In genomic region chr7:28377190-28378065, GRCm38 (mm10) we compare ENCODE assay signal across 8 mouse cellular contexts. TPM values are rescaled to one million over a fixed set of nuclear protein-coding genes. Genes with fewer than 3 reads are reported as not detected.
A peak's percentile ranks its signal among the peaks of the same experiment; 100 is the strongest.
DNase-seq lines count a peak whose midpoint lies in the region.

No protein-coding gene starts in this region.

- peak; percentile 22 for DNase-seq in thymus, postnatal 25 days
- no peak for DNase-seq in thymus, postnatal 10 days (ENCODE audit: low spot score in 2 of 2)
- peak; percentile 49 for DNase-seq in gastrocnemius, postnatal 25 days
- peak; percentile 65 for DNase-seq in kidney, adult 9 months
- DNase-seq in lung, postnatal 10 days: peak; percentile 54
- DNase-seq in thymus, postnatal 4 days: peak; percentile 60
- DNase-seq in left cerebral cortex, adult 8-10 months (ENCODE audit: low spot score in 2 of 2): no peak
- no peak for DNase-seq in layer of hippocampus, adult 11-12 months (ENCODE audit: low spot score)

RNA-seq across cellular contexts. Expression of gene Zfp36, which starts 2.6 kb away (rescaled TPM):
- 1 to 10 TPM; 7.3 to 7.6 TPM for total RNA-seq in gastrocnemius, postnatal 25 days (2021)
- total RNA-seq in left cerebral cortex, adult 8-10 months (2022): 1 to 10 TPM; 2.1 to 6.1 (median 3.6) TPM

RNA-seq across cellular contexts. Expression of gene Plekhg2, which starts 5.0 kb away (rescaled TPM):
- total RNA-seq in gastrocnemius, postnatal 25 days (2021): 1 to 10 TPM; 4.7 to 7.3 TPM
- 1 to 10 TPM; 6.2 to 8.4 (median 8.0) TPM for total RNA-seq in left cerebral cortex, adult 8-10 months (2022)

RNA-seq across cellular contexts. Expression of gene Med29, which starts 15.1 kb away (rescaled TPM):
- 10 to 100 TPM; 19.6 to 20.2 TPM for total RNA-seq in gastrocnemius, postnatal 25 days (2021)
- 10 to 100 TPM; 13.2 to 17.4 (median 16.3) TPM for total RNA-seq in left cerebral cortex, adult 8-10 months (2022)

RNA-seq across cellular contexts. Expression of gene Paf1, which starts 15.3 kb away (rescaled TPM):
- total RNA-seq in gastrocnemius, postnatal 25 days (2021): 10 to 100 TPM; 24.9 to 29.4 TPM
- 10 to 100 TPM; 51.1 to 77.7 (median 63.9) TPM for total RNA-seq in left cerebral cortex, adult 8-10 months (2022)

RNA-seq across cellular contexts. Expression of gene Rps16, which starts 27.0 kb away (rescaled TPM):
- total RNA-seq in gastrocnemius, postnatal 25 days (2021): 100 to 1,000 TPM; 361 to 390 TPM
- total RNA-seq in left cerebral cortex, adult 8-10 months (2022): 100 to 1,000 TPM; 521 to 591 (median 572) TPM

Comparison
In these comparisons a context has a peak if more than half of its experiments do, and no peak if none do; other contexts are left out.
1. DNase-seq: peak in thymus, postnatal 25 days (single experiment), gastrocnemius, postnatal 25 days (single experiment), kidney, adult 9 months (single experiment), lung, postnatal 10 days (single experiment) and thymus, postnatal 4 days (single experiment); none in thymus, postnatal 10 days (0 of 2), left cerebral cortex, adult 8-10 months (0 of 2) and layer of hippocampus, adult 11-12 months (single experiment).